ENCODE assay signal across 8 mouse cellular contexts in genomic region chr2:153445137-153446016, GRCm38 (mm10). TPM values are rescaled to one million over a fixed set of nuclear protein-coding genes. Genes with fewer than 3 reads are reported as not detected.
A peak's percentile ranks its signal among the peaks of the same experiment; 100 is the strongest.
DNase-seq lines count a peak whose midpoint lies in the region; TF ChIP-seq lines count a peak whose summit lies in the region.

No protein-coding gene starts in this region.

- no peaks in the 10 kb centered on the region for H3K36me3 ChIP-seq in small intestine, adult 2 months (ENCODE audit: control insufficient read depth, insufficient read depth, low read length)

- H3K27me3 ChIP-seq in small intestine, adult 2 months (ENCODE audit: control insufficient read depth, insufficient read depth, low read length): no peaks in the 10 kb centered on the region

- no peak for TF ChIP-seq CTCF in gastrocnemius, adult 2 months (IDR thresholded peaks at IDR 0.05)
- no peak for TF ChIP-seq CTCF in embryonic fibroblast, embryonic 13.5 days (IDR thresholded peaks at IDR 0.05; ENCODE audit: borderline replicate concordance, insufficient read depth, low read length)
- TF ChIP-seq CTCF in small intestine, adult 2 months (IDR thresholded peaks at IDR 0.05; ENCODE audit: extremely low read depth, insufficient read length, insufficient replicate concordance, low read depth, low read length): no peak

- WGBS in small intestine, adult 2 months: under 1% methylated on average over 59 of the region's 59 CpGs

- peak overlapping the region; percentile 95 for H3K4me3 ChIP-seq in gastrocnemius, adult 2 months
- peak overlapping the region; percentile 54 for H3K4me3 ChIP-seq in embryonic fibroblast, embryonic 13.5 days (ENCODE audit: insufficient read depth, low read length)
- H3K4me3 ChIP-seq in small intestine, adult 2 months (ENCODE audit: low read depth, low read length): peak overlapping the region; percentile 59

- no peaks in the 10 kb centered on the region for H3K4me1 ChIP-seq in embryonic fibroblast, embryonic 13.5 days (ENCODE audit: control insufficient read depth, insufficient read depth, low read length)
- peaks cover 22% of the 10 kb centered on the region for H3K4me1 ChIP-seq in small intestine, adult 2 months (ENCODE audit: control insufficient read depth, insufficient read depth, insufficient read length, low read length)

- TF ChIP-seq POLR2A in embryonic fibroblast, embryonic 13.5 days (IDR thresholded peaks at IDR 0.05; ENCODE audit: low read depth, low read length): no peak
- no peak for TF ChIP-seq POLR2A in small intestine, adult 2 months (IDR thresholded peaks at IDR 0.05; ENCODE audit: low read depth, low read length)

- intact Hi-C loops in gastrocnemius, adult 2 months (cut with DNase I): no loop called here

- DNase-seq in gastrocnemius, adult 2 months: peak; percentile 43
- no peak for DNase-seq in gastrocnemius, postnatal 4 days (ENCODE audit: low spot score in 2 of 2)
- peak; percentile 25 for DNase-seq in ES-CJ7 (ENCODE audit: low read depth, low spot score)
- peak; percentile 46 for DNase-seq in induced T-regulatory cell, adult 2 months (ENCODE audit: low read depth)
- DNase-seq in lung, postnatal 36 days: peak; percentile 32
- no peak for DNase-seq in layer of hippocampus, postnatal 10 days (ENCODE audit: low spot score in 2 of 2)

- H3K27ac ChIP-seq in gastrocnemius, adult 2 months: peak overlapping the region; percentile 77
- H3K27ac ChIP-seq in embryonic fibroblast, embryonic 13.5 days (ENCODE audit: insufficient read depth, low read length): peak overlapping the region; percentile 0; the same call in 1 of the 2 replicates
- H3K27ac ChIP-seq in small intestine, adult 2 months (ENCODE audit: insufficient read depth, low read depth, low read length): peak overlapping the region; percentile 83

RNA-seq across cellular contexts. Expression of gene 4930404H24Rik, which starts 47.2 kb away (rescaled TPM):
- not detected for total RNA-seq in gastrocnemius, adult 2 months (2021)
- total RNA-seq in gastrocnemius, postnatal 4 days (2021): not detected
- polyA plus RNA-seq in embryonic fibroblast, embryonic 13.5 days (2011; ENCODE audit: insufficient read length, low read depth, missing spikeins): not detected in 2 replicates
- polyA plus RNA-seq in small intestine, adult 2 months (2012; rRNA removed): not detected in 2 replicates
- total RNA-seq in layer of hippocampus, postnatal 10 days (2021): not detected

Comparison
In these comparisons a context has a peak if more than half of its experiments do, and no peak if none do; other contexts are left out.
1. DNase-seq: peak in gastrocnemius, adult 2 months (single experiment), ES-CJ7 (single experiment), induced T-regulatory cell, adult 2 months (single experiment) and lung, postnatal 36 days (single experiment); none in gastrocnemius, postnatal 4 days (0 of 2) and layer of hippocampus, postnatal 10 days (0 of 2).
2. H3K27ac ChIP-seq: peak in every context shown above with its lines; median percentile 83 in small intestine, adult 2 months; 77 in gastrocnemius, adult 2 months; 0 in embryonic fibroblast, embryonic 13.5 days.
3. Peak in every context shown above with its lines, with median percentiles within 50 percentile points of each other: H3K4me3 ChIP-seq.